Comparison of ENCODE assay signal across 28 mouse cellular contexts in genomic region chr12:99532342-99532741, GRCm38 (mm10). TPM values are rescaled to one million over a fixed set of nuclear protein-coding genes. Genes with fewer than 3 reads are reported as not detected.
A peak's percentile ranks its signal among the peaks of the same experiment; 100 is the strongest.
DNase-seq lines count a peak whose midpoint lies in the region; ATAC-seq lines count a peak whose summit lies in the region.
"Had no signal": no experiment of that assay in that cellular context is flagged by ENCODE, and none has a peak within 500 bp of the region (broad histone marks: within the 10 kb centered on the region; RNA-seq: fewer than 3 reads in every experiment).

No protein-coding gene starts in this region.

- H3K9ac ChIP-seq in liver, embryonic 11.5 days (ENCODE audit: low read depth, low read length) = no peak overlapping the region
- no peak overlapping the region for H3K9ac ChIP-seq in liver, embryonic 12.5 days
- H3K9ac ChIP-seq in liver, embryonic 15.5 days = no peak overlapping the region
- H3K9ac ChIP-seq: embryonic facial prominence, embryonic 12.5 days; embryonic facial prominence, embryonic 15.5 days; forebrain, embryonic 13.5 days; hindbrain, embryonic 13.5 days had no signal

- H3K9me3 ChIP-seq in liver, embryonic 11.5 days (ENCODE audit: control insufficient read depth, low read length) = peaks cover 6% of the 10 kb centered on the region; the same call in 1 of the 2 replicates
- H3K9me3 ChIP-seq in liver, embryonic 12.5 days (replicated peaks) = peaks cover 11% of the 10 kb centered on the region
- no peaks in the 10 kb centered on the region for H3K9me3 ChIP-seq in liver, embryonic 15.5 days (replicated peaks)
- H3K9me3 ChIP-seq in limb, embryonic 10.5 days (replicated peaks) = peaks cover 5% of the 10 kb centered on the region; the same call in 1 of the 2 replicates

- peaks cover 2% of the 10 kb centered on the region; the same call in 1 of the 2 replicates for H3K36me3 ChIP-seq in liver, embryonic 11.5 days (ENCODE audit: control insufficient read depth, insufficient read depth, low read length)
- peaks cover 27% of the 10 kb centered on the region for H3K36me3 ChIP-seq in liver, embryonic 12.5 days
- H3K36me3 ChIP-seq in liver, embryonic 15.5 days (replicated peaks) = 0 out of 2 replicates have a peak, but pooled peaks cover 3% of the 10 kb centered on the region
- H3K36me3 ChIP-seq in limb, embryonic 10.5 days = peaks cover 30% of the 10 kb centered on the region
- H3K36me3 ChIP-seq: G1E had no signal

- H3K27ac ChIP-seq in liver, embryonic 11.5 days (ENCODE audit: low read depth, low read length) = no peak overlapping the region
- no peak overlapping the region for H3K27ac ChIP-seq in liver, embryonic 12.5 days
- H3K27ac ChIP-seq in liver, embryonic 15.5 days (replicated peaks) = no peak overlapping the region
- no peak overlapping the region for H3K27ac ChIP-seq in limb, embryonic 10.5 days
- H3K27ac ChIP-seq: embryonic facial prominence, embryonic 12.5 days; embryonic facial prominence, embryonic 15.5 days; forebrain, embryonic 10.5 days; forebrain, embryonic 13.5 days; hindbrain, embryonic 10.5 days; hindbrain, embryonic 13.5 days had no signal

- 71% methylated on average over 7 of the region's 7 CpGs for whole genome bisulfite sequencing in liver, embryonic 11.5 days
- 41% methylated on average over 7 of the region's 7 CpGs for WGBS in liver, embryonic 12.5 days (ENCODE audit: insufficient replicate concordance)
- 36% methylated on average over 7 of the region's 7 CpGs for WGBS in liver, embryonic 15.5 days (ENCODE audit: insufficient replicate concordance)
- 93% methylated on average over 7 of the region's 7 CpGs for WGBS in limb, embryonic 10.5 days

- no peak overlapping the region for H3K4me2 ChIP-seq in liver, embryonic 11.5 days
- no peak overlapping the region for H3K4me2 ChIP-seq in liver, embryonic 12.5 days
- no peak overlapping the region for H3K4me2 ChIP-seq in liver, embryonic 15.5 days
- H3K4me2 ChIP-seq: embryonic facial prominence, embryonic 12.5 days; embryonic facial prominence, embryonic 15.5 days; forebrain, embryonic 13.5 days; heart, embryonic 11.5 days; hindbrain, embryonic 13.5 days had no signal

- H3K4me3 ChIP-seq in liver, embryonic 11.5 days (ENCODE audit: low read depth, low read length) = no peak overlapping the region
- no peak overlapping the region for H3K4me3 ChIP-seq in liver, embryonic 12.5 days
- no peak overlapping the region for H3K4me3 ChIP-seq in liver, embryonic 15.5 days (replicated peaks)
- H3K4me3 ChIP-seq in limb, embryonic 10.5 days = no peak overlapping the region
- H3K4me3 ChIP-seq: embryonic facial prominence, embryonic 12.5 days; embryonic facial prominence, embryonic 15.5 days; erythroblast, embryonic 14.5 days; forebrain, embryonic 10.5 days; forebrain, embryonic 13.5 days; hindbrain, embryonic 10.5 days; hindbrain, embryonic 13.5 days had no signal

- peak; percentile 40 for ATAC-seq in liver, embryonic 11.5 days (replicated peaks; ENCODE audit: low FRiP score)
- no peak for ATAC-seq in liver, embryonic 12.5 days
- peak; percentile 66 for ATAC-seq in erythroblast, adult 5-6 weeks (replicated peaks; ENCODE audit: low FRiP score, poor library complexity, severe bottlenecking)
- ATAC-seq in liver, embryonic 15.5 days (ENCODE audit: insufficient read depth) = peak; percentile 25; the same call in 1 of the 2 replicates
- peak; percentile 78 for ATAC-seq in megakaryocyte-erythroid progenitor cell, adult 5-6 weeks (replicated peaks; ENCODE audit: low FRiP score, low TSS enrichment, poor library complexity, severe bottlenecking)
- ATAC-seq: forebrain, embryonic 13.5 days; forebrain, embryonic 16.5 days; hindbrain, embryonic 16.5 days; Patski had no signal

- H3K27me3 ChIP-seq in liver, embryonic 11.5 days (replicated peaks; ENCODE audit: control insufficient read depth, insufficient read depth, low read length) = no peaks in the 10 kb centered on the region
- no peaks in the 10 kb centered on the region for H3K27me3 ChIP-seq in liver, embryonic 12.5 days (replicated peaks)
- H3K27me3 ChIP-seq in liver, embryonic 15.5 days = no peaks in the 10 kb centered on the region
- H3K27me3 ChIP-seq in limb, embryonic 10.5 days (ENCODE audit: low read depth, poor library complexity, severe bottlenecking) = no peaks in the 10 kb centered on the region
- H3K27me3 ChIP-seq: CH12.LX; embryonic facial prominence, embryonic 12.5 days; embryonic facial prominence, embryonic 15.5 days; forebrain, embryonic 13.5 days; hindbrain, embryonic 13.5 days; Patski had no signal

- H3K4me1 ChIP-seq in liver, embryonic 11.5 days (replicated peaks; ENCODE audit: control insufficient read depth, insufficient read depth, low read length) = peaks cover 9% of the 10 kb centered on the region; the same call in 1 of the 2 replicates
- H3K4me1 ChIP-seq in liver, embryonic 12.5 days = peaks cover 29% of the 10 kb centered on the region; the same call in 1 of the 2 replicates
- H3K4me1 ChIP-seq in liver, embryonic 15.5 days (replicated peaks) = peaks cover 11% of the 10 kb centered on the region; the same call in 1 of the 2 replicates
- peaks cover 43% of the 10 kb centered on the region for H3K4me1 ChIP-seq in limb, embryonic 10.5 days

- DNase-seq in liver, embryonic 11.5 days (ENCODE audit: low spot score) = no peak
- no peak for DNase-seq in limb, embryonic 10.5 days (ENCODE audit: low spot score)
- no peak for DNase-seq in neural tube, embryonic 10.5 days (ENCODE audit: extremely low spot score, low spot score)
- DNase-seq: adrenal gland, postnatal 10 days; B cell, adult 2 months; cerebellum, adult 18-20 months; cerebellum, adult 9-10 months; cerebellum, postnatal 14 days; gastrocnemius, postnatal 10 days; gastrocnemius, postnatal 36 days; heart, postnatal 36 days had no signal

RNA-seq across cellular contexts. Expression of gene Foxn3, which starts 31.0 kb away (rescaled TPM):
- 50.2 and 52.7 TPM in 2 replicates for polyA plus RNA-seq in liver, embryonic 11.5 days (2014; fragmentation: Nextera tagmentation; extraction: Ambion mirVana)
- polyA plus RNA-seq in liver, embryonic 12.5 days (2016; fragmentation: Nextera tagmentation; extraction: Ambion mirVana) = 25.8 and 26.5 TPM in 2 replicates
- total RNA-seq in erythroblast, adult 5-6 weeks (2015; ENCODE audit: low replicate concordance) = 87.6 and 115 TPM in 2 replicates
- total RNA-seq in erythroblast, adult 5-6 weeks (2017; ENCODE audit: low replicate concordance) = 84.3 and 113 TPM in 2 replicates
- polyA plus RNA-seq in liver, embryonic 15.5 days (2015; fragmentation: Nextera tagmentation; extraction: Ambion mirVana) = 18.6 and 19.8 TPM in 2 replicates
- 118 and 140 TPM in 2 replicates for total RNA-seq in megakaryocyte-erythroid progenitor cell, adult 5-6 weeks (2014; fragmentation: Nextera tagmentation)
- 36.9 and 47.6 TPM in 2 replicates for total RNA-seq in megakaryocyte-erythroid progenitor cell, adult 5-6 weeks (2017)
- polyA plus RNA-seq in limb, embryonic 10.5 days (2016; fragmentation: Nextera tagmentation; extraction: Ambion mirVana) = 57.6 and 68.8 TPM in 2 replicates
